Mouse (Mus musculus) cerebellum, postnatal 10 days (tissue): Measurements from ENCODE around the gene 9330161L09Rik.
A peak's percentile ranks its signal among the peaks of the same experiment; 100 is the strongest.

Experiments used
- DNase-seq, 2 experiments: peaks; one replicate each; pipeline ENCODE4 v3.0.0; 2021; ENCODE audit warnings: mixed read lengths in 2 of 2

9330161L09Rik gene

GRCm38 (mm10) chr12:103388505-103389347 is 18.9 kb downstream of the 9330161L09Rik start, which contains the start of gene Otub2:
Otub2 (plus strand) TSS chr12:103388682.
- DNase-seq = peak; percentile 98

GRCm38 (mm10) chr12:103380226-103380625 is 27.4 kb downstream of the 9330161L09Rik start:
- DNase-seq = no peak

- DNase-seq = no peak
These were observed 30.8 kb downstream of the 9330161L09Rik start for GRCm38 (mm10) chr12:103376774-103377173.

GRCm38 (mm10) chr12:103376124-103376523 is 31.5 kb downstream of the 9330161L09Rik start:
- DNase-seq = peak; percentile 43 to 45

- no peak for DNase-seq
These were observed 33.9 kb downstream of the 9330161L09Rik start for GRCm38 (mm10) chr12:103373530-103374236.

GRCm38 (mm10) chr12:103371711-103372110 is 35.9 kb downstream of the 9330161L09Rik start:
- peak; percentile 75 to 80 for DNase-seq

- DNase-seq = no peak
These were observed 36.8 kb downstream of the 9330161L09Rik start for GRCm38 (mm10) chr12:103370861-103371260.

- no peak for DNase-seq
These were observed 38.8 kb downstream of the 9330161L09Rik start for GRCm38 (mm10) chr12:103368777-103369176.

- no peak for DNase-seq
These were observed 39.3 kb downstream of the 9330161L09Rik start for GRCm38 (mm10) chr12:103368326-103368669.

GRCm38 (mm10) chr12:103367620-103368325 is 39.8 kb downstream of the 9330161L09Rik start:
- peak; percentile 92 to 96 for DNase-seq

- no peak for DNase-seq
These were observed 40.4 kb downstream of the 9330161L09Rik start for GRCm38 (mm10) chr12:103367171-103367570.

- DNase-seq = no peak
These were observed 45.3 kb downstream of the 9330161L09Rik start for GRCm38 (mm10) chr12:103362336-103362735.

GRCm38 (mm10) chr12:103361539-103362307 is 45.9 kb downstream of the 9330161L09Rik start:
- DNase-seq = no peak

GRCm38 (mm10) chr12:103360812-103361211 is 46.8 kb downstream of the 9330161L09Rik start:
- DNase-seq = no peak

- DNase-seq = no peak
These were observed 48.4 kb downstream of the 9330161L09Rik start for GRCm38 (mm10) chr12:103358951-103359801.

- no peak for DNase-seq
These were observed 49.4 kb downstream of the 9330161L09Rik start for GRCm38 (mm10) chr12:103358216-103358615.
